Mouse (Mus musculus) liver, postnatal 0 days (tissue): ENCODE data around the gene Mobp.

ENCODE experiments used
- CTCF ChIP-seq: sonication (generic); IDR thresholded peaks from 2 replicates; pipeline ENCODE4 v1.5.1; 2016; ENCODE audit warnings: antibody characterized with exemption, low read depth
- EP300 ChIP-seq: IDR thresholded peaks from 2 replicates; pipeline ENCODE4 v1.6.1; 2016; ENCODE audit warnings: antibody characterized with exemption, low read depth, mild to moderate bottlenecking

DNA sequence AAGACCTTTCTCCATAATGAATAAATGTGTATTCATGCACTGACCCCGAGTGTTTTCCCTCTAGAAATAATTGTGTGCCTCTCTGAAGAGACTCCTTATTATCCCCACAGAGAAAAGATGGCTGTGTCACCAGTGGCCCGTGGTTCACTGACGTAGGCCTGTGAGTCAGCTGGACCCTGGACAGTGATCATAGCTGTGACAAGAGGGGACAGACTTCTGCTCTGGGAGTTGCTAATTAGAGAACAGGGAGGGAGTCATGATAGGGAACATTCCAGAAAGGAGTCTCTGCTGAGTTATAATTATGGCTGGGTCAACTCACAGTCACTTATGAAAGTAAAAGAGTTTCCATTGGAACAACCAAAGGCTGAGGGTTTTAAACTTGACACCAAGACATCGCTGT is 61.4 kb downstream of the Mobp start:
- TF ChIP-seq CTCF (no peak), EP300 (no peak)
